In genomic region chr2:170550240-170550639, GRCm38 (mm10) we compare ENCODE assay signal across 9 mouse cellular contexts. TPM values are rescaled to one million over a fixed set of nuclear protein-coding genes. Genes with fewer than 3 reads are reported as not detected.
A peak's percentile ranks its signal among the peaks of the same experiment; 100 is the strongest.
DNase-seq lines count a peak whose midpoint lies in the region; ATAC-seq and TF ChIP-seq lines count a peak whose summit lies in the region.
"Had no signal": no experiment of that assay in that cellular context is flagged by ENCODE, and none has a peak within 500 bp of the region (broad histone marks: within the 10 kb centered on the region; RNA-seq: fewer than 3 reads in every experiment).

No protein-coding gene starts in this region.

- H3K27ac ChIP-seq in intestine, embryonic 14.5 days (ENCODE audit: low read depth): 0 out of 2 replicates have a peak overlapping the region, but pooled peaks have one; percentile 38
- H3K27ac ChIP-seq in intestine, postnatal 0 days (ENCODE audit: low read depth, low read length): no peak overlapping the region
- no peak overlapping the region for H3K27ac ChIP-seq in hindbrain, embryonic 16.5 days (ENCODE audit: low read depth, low read length)
- H3K27ac ChIP-seq in stomach, embryonic 15.5 days: peak overlapping the region; percentile 59
- H3K27ac ChIP-seq: layer of hippocampus, adult 2 months had no signal

- 26% methylated on average over 5 of the region's 5 CpGs for WGBS in intestine, embryonic 14.5 days
- WGBS in intestine, postnatal 0 days: 49% methylated on average over 5 of the region's 5 CpGs
- WGBS in hindbrain, embryonic 16.5 days: 20% methylated on average over 5 of the region's 5 CpGs
- 24% methylated on average over 5 of the region's 5 CpGs for WGBS in stomach, embryonic 15.5 days

- H3K27me3 ChIP-seq in intestine, embryonic 14.5 days (replicated peaks; ENCODE audit: control insufficient read depth, insufficient read depth, low read length): no peaks in the 10 kb centered on the region
- H3K27me3 ChIP-seq in intestine, postnatal 0 days (replicated peaks; ENCODE audit: control insufficient read depth, insufficient read depth, low read length): no peaks in the 10 kb centered on the region
- H3K27me3 ChIP-seq in hindbrain, embryonic 16.5 days (replicated peaks; ENCODE audit: control insufficient read depth, insufficient read depth, low read length): no peaks in the 10 kb centered on the region
- no peaks in the 10 kb centered on the region for H3K27me3 ChIP-seq in stomach, embryonic 15.5 days (replicated peaks)

- no peak overlapping the region for H3K9ac ChIP-seq in intestine, embryonic 14.5 days (ENCODE audit: low read length)
- H3K9ac ChIP-seq in intestine, postnatal 0 days (ENCODE audit: low read depth, low read length): no peak overlapping the region
- no peak overlapping the region for H3K9ac ChIP-seq in hindbrain, embryonic 16.5 days (ENCODE audit: low read depth, low read length)
- H3K9ac ChIP-seq in stomach, embryonic 15.5 days: no peak overlapping the region

- peaks cover 11% of the 10 kb centered on the region; the same call in 1 of the 2 replicates for H3K4me1 ChIP-seq in intestine, embryonic 14.5 days (replicated peaks; ENCODE audit: control insufficient read depth, insufficient read depth, low read length)
- no peaks in the 10 kb centered on the region for H3K4me1 ChIP-seq in intestine, postnatal 0 days (replicated peaks; ENCODE audit: control insufficient read depth, insufficient read depth, low read length)
- no peaks in the 10 kb centered on the region for H3K4me1 ChIP-seq in hindbrain, embryonic 16.5 days (ENCODE audit: control insufficient read depth, insufficient read depth, low read depth, low read length)
- peaks cover 3% of the 10 kb centered on the region; the same call in 1 of the 2 replicates for H3K4me1 ChIP-seq in stomach, embryonic 15.5 days

- 0 out of 2 replicates have a peak, but pooled peaks have one; percentile 36 for ATAC-seq in intestine, embryonic 14.5 days (replicated peaks; ENCODE audit: low FRiP score, low TSS enrichment, low read depth)
- ATAC-seq in intestine, postnatal 0 days: no peak
- ATAC-seq in hindbrain, embryonic 16.5 days: peak; percentile 79
- peak; percentile 51 for ATAC-seq in stomach, embryonic 15.5 days (ENCODE audit: insufficient read depth, low FRiP score, low read depth)

- no peaks in the 10 kb centered on the region for H3K9me3 ChIP-seq in intestine, embryonic 14.5 days (ENCODE audit: control insufficient read depth, low read length)
- no peaks in the 10 kb centered on the region for H3K9me3 ChIP-seq in intestine, postnatal 0 days (ENCODE audit: control insufficient read depth)
- H3K9me3 ChIP-seq in hindbrain, embryonic 16.5 days (ENCODE audit: control insufficient read depth, low read length): no peaks in the 10 kb centered on the region
- H3K9me3 ChIP-seq in stomach, embryonic 15.5 days: no peaks in the 10 kb centered on the region

- peak; percentile 55 for DNase-seq in intestine, embryonic 14.5 days (ENCODE audit: low spot score)
- peak; percentile 65 for DNase-seq in retina, postnatal 1 day
- DNase-seq in retina, embryonic 14.5 days (ENCODE audit: low spot score): no peak
- no peak for DNase-seq in urinary bladder, postnatal 10 days (ENCODE audit: low spot score)

- no peak for TF ChIP-seq CTCF in intestine, postnatal 0 days (IDR thresholded peaks at IDR 0.05; ENCODE audit: low read depth)

- no peak overlapping the region for H3K4me2 ChIP-seq in intestine, embryonic 14.5 days (ENCODE audit: low read length)
- no peak overlapping the region for H3K4me2 ChIP-seq in intestine, postnatal 0 days (replicated peaks; ENCODE audit: low read depth)
- H3K4me2 ChIP-seq in hindbrain, embryonic 16.5 days (ENCODE audit: low read length): no peak overlapping the region
- no peak overlapping the region for H3K4me2 ChIP-seq in stomach, embryonic 15.5 days

- no peaks in the 10 kb centered on the region for H3K36me3 ChIP-seq in intestine, embryonic 14.5 days (ENCODE audit: control insufficient read depth, insufficient read depth, low read length)
- no peaks in the 10 kb centered on the region for H3K36me3 ChIP-seq in intestine, postnatal 0 days (ENCODE audit: control insufficient read depth, insufficient read depth)
- no peaks in the 10 kb centered on the region for H3K36me3 ChIP-seq in hindbrain, embryonic 16.5 days (ENCODE audit: control insufficient read depth, insufficient read depth, low read length)
- H3K36me3 ChIP-seq in stomach, embryonic 15.5 days: no peaks in the 10 kb centered on the region
- H3K36me3 ChIP-seq: G1E had no signal

- H3K4me3 ChIP-seq in intestine, embryonic 14.5 days (ENCODE audit: low read depth, low read length): no peak overlapping the region
- no peak overlapping the region for H3K4me3 ChIP-seq in intestine, postnatal 0 days (ENCODE audit: low read depth, low read length)
- no peak overlapping the region for H3K4me3 ChIP-seq in hindbrain, embryonic 16.5 days (ENCODE audit: low read length)
- H3K4me3 ChIP-seq in stomach, embryonic 15.5 days (replicated peaks): no peak overlapping the region
- H3K4me3 ChIP-seq: layer of hippocampus, adult 2 months had no signal

RNA-seq across cellular contexts. Expression of gene 4930470P17Rik, which starts 51.6 kb away (rescaled TPM):
- not detected in 2 replicates for polyA plus RNA-seq in intestine, embryonic 14.5 days (2014; fragmentation: Nextera tagmentation; extraction: Ambion mirVana)
- polyA plus RNA-seq in intestine, postnatal 0 days (2015; fragmentation: Nextera tagmentation; extraction: Ambion mirVana): not detected in 2 replicates
- polyA plus RNA-seq in hindbrain, embryonic 16.5 days (2015; fragmentation: Nextera tagmentation; extraction: Ambion mirVana): 0.19 and 0.36 TPM in 2 replicates
- polyA plus RNA-seq in stomach, embryonic 15.5 days (2015; fragmentation: Nextera tagmentation; extraction: Ambion mirVana): not detected in 2 replicates
- polyA plus RNA-seq: G1E had no signal

RNA-seq across cellular contexts. Expression of gene Cyp24a1, which starts 53.3 kb away (rescaled TPM):
- not detected in 2 replicates for polyA plus RNA-seq in intestine, embryonic 14.5 days (2014; fragmentation: Nextera tagmentation; extraction: Ambion mirVana)
- not detected in 2 replicates for polyA plus RNA-seq in intestine, postnatal 0 days (2015; fragmentation: Nextera tagmentation; extraction: Ambion mirVana)
- 0.08 and 0.10 TPM in 2 replicates for polyA plus RNA-seq in hindbrain, embryonic 16.5 days (2015; fragmentation: Nextera tagmentation; extraction: Ambion mirVana)
- polyA plus RNA-seq in stomach, embryonic 15.5 days (2015; fragmentation: Nextera tagmentation; extraction: Ambion mirVana): not detected in 2 replicates
- polyA plus RNA-seq: G1E had no signal

RNA-seq across cellular contexts. Expression of gene Pfdn4, which starts 54.0 kb away (rescaled TPM):
- polyA plus RNA-seq in intestine, embryonic 14.5 days (2014; fragmentation: Nextera tagmentation; extraction: Ambion mirVana): 68.1 and 77.6 TPM in 2 replicates
- polyA plus RNA-seq in intestine, postnatal 0 days (2015; fragmentation: Nextera tagmentation; extraction: Ambion mirVana): 54.6 and 58.3 TPM in 2 replicates
- 99.8 and 124 TPM in 2 replicates for polyA plus RNA-seq in hindbrain, embryonic 16.5 days (2015; fragmentation: Nextera tagmentation; extraction: Ambion mirVana)
- 68.8 and 74.0 TPM in 2 replicates for polyA plus RNA-seq in stomach, embryonic 15.5 days (2015; fragmentation: Nextera tagmentation; extraction: Ambion mirVana)

Comparison
In these comparisons a context has a peak if more than half of its experiments do, and no peak if none do; other contexts are left out.
1. DNase-seq: peak in intestine, embryonic 14.5 days (single experiment) and retina, postnatal 1 day (single experiment); none in retina, embryonic 14.5 days (single experiment) and urinary bladder, postnatal 10 days (single experiment).
2. H3K27ac ChIP-seq: peak in intestine, embryonic 14.5 days (single experiment) and stomach, embryonic 15.5 days (single experiment); none in intestine, postnatal 0 days (single experiment) and hindbrain, embryonic 16.5 days (single experiment).